Mouse (Mus musculus): ENCODE results near the gene Bcor.

GRCm38 (mm10) chrX:12062121-12062931 is 97.8 kb downstream of the Bcor start:
- no peak for TF ChIP-seq POLR2A (IDR thresholded peaks at IDR 0.05; ENCODE audit: insufficient read length, low read depth)
- no peak for TF ChIP-seq E2F4 (IDR thresholded peaks at IDR 0.05; ENCODE audit: insufficient read depth)
- no peak for TF ChIP-seq USF1 (IDR thresholded peaks at IDR 0.05; ENCODE audit: low read depth)
- TF ChIP-seq POLR2AphosphoS2 (IDR thresholded peaks at IDR 0.05; ENCODE audit: insufficient read length, low read depth) = no peak

Measured in myocyte (in vitro differentiated cells).